9 mouse cellular contexts compared by ENCODE assay signal in genomic region chr9:31151050-31151449, GRCm38 (mm10). TPM values are rescaled to one million over a fixed set of nuclear protein-coding genes. Genes with fewer than 3 reads are reported as not detected.
DNase-seq lines count a peak whose midpoint lies in the region; ATAC-seq lines count a peak whose summit lies in the region.
"Had no signal": no experiment of that assay in that cellular context is flagged by ENCODE, and none has a peak within 500 bp of the region (broad histone marks: within the 10 kb centered on the region; RNA-seq: fewer than 3 reads in every experiment).

No protein-coding gene starts in this region.

- H3K36me3 ChIP-seq in midbrain, embryonic 11.5 days (ENCODE audit: control insufficient read depth, insufficient read depth, low read length), result peaks cover 10% of the 10 kb centered on the region
- H3K36me3 ChIP-seq in midbrain, embryonic 16.5 days (ENCODE audit: control insufficient read depth, insufficient read depth, low read length), result peaks cover 20% of the 10 kb centered on the region

- H3K9ac ChIP-seq in midbrain, embryonic 11.5 days (ENCODE audit: low read length), result no peak overlapping the region
- no peak overlapping the region for H3K9ac ChIP-seq in midbrain, embryonic 16.5 days (ENCODE audit: low read depth, low read length)

- H3K27me3 ChIP-seq in midbrain, embryonic 11.5 days (ENCODE audit: control insufficient read depth, insufficient read depth, low read length), result no peaks in the 10 kb centered on the region
- no peaks in the 10 kb centered on the region for H3K27me3 ChIP-seq in midbrain, embryonic 16.5 days (ENCODE audit: control insufficient read depth, insufficient read depth, low read depth, low read length)

- peak; percentile 25 to 48 for DNase-seq in cerebellum, postnatal 14 days
- no peak for DNase-seq in cerebellum, adult 18-20 months
- peak; percentile 96 for DNase-seq in midbrain, embryonic 11.5 days (ENCODE audit: low spot score, missing footprints)
- peak; percentile 37 for DNase-seq in skeletal muscle tissue, adult 2 months (ENCODE audit: low read depth, low spot score)
- no peak for DNase-seq in layer of hippocampus, postnatal 36 days
- DNase-seq in cerebellum, adult 11 months, result no peak

- no peaks in the 10 kb centered on the region for H3K9me3 ChIP-seq in midbrain, embryonic 11.5 days (ENCODE audit: control insufficient read depth, low read length)
- H3K9me3 ChIP-seq in midbrain, embryonic 16.5 days (replicated peaks; ENCODE audit: control insufficient read depth, low read length, poor library complexity, severe bottlenecking), result no peaks in the 10 kb centered on the region

- no peaks in the 10 kb centered on the region for H3K4me1 ChIP-seq in midbrain, embryonic 11.5 days (ENCODE audit: control insufficient read depth, insufficient read depth, low read length)
- H3K4me1 ChIP-seq in midbrain, embryonic 16.5 days (ENCODE audit: control insufficient read depth, insufficient read depth, low read length), result no peaks in the 10 kb centered on the region

- ATAC-seq in midbrain, embryonic 11.5 days (ENCODE audit: low FRiP score), result no peak; the same call in 1 of the 2 replicates
- ATAC-seq in midbrain, embryonic 16.5 days, result no peak
- peak; percentile 77 for ATAC-seq in granulocyte monocyte progenitor cell, adult 5-6 weeks (replicated peaks; ENCODE audit: poor library complexity, severe bottlenecking)

- H3K4me2 ChIP-seq in midbrain, embryonic 11.5 days, result no peak overlapping the region
- no peak overlapping the region for H3K4me2 ChIP-seq in midbrain, embryonic 16.5 days (ENCODE audit: low read length)

- WGBS in midbrain, embryonic 11.5 days, result 81% methylated on average over 2 of the region's 2 CpGs
- 77% methylated on average over 2 of the region's 2 CpGs for WGBS in midbrain, embryonic 16.5 days

- no peak overlapping the region for H3K27ac ChIP-seq in midbrain, embryonic 11.5 days (ENCODE audit: low read depth, low read length)
- no peak overlapping the region for H3K27ac ChIP-seq in midbrain, embryonic 16.5 days (ENCODE audit: low read length)

- no peak overlapping the region for H3K4me3 ChIP-seq in midbrain, embryonic 11.5 days (ENCODE audit: low read depth, low read length)
- no peak overlapping the region for H3K4me3 ChIP-seq in midbrain, embryonic 16.5 days (ENCODE audit: low read depth, low read length)

RNA-seq across cellular contexts. Expression of gene St14, which starts 19.4 kb away (rescaled TPM):
- polyA plus RNA-seq in midbrain, embryonic 11.5 days (2014; fragmentation: Nextera tagmentation; extraction: Ambion mirVana), result 0.54 and 0.60 TPM in 2 replicates
- polyA plus RNA-seq in midbrain, embryonic 16.5 days (2015; fragmentation: Nextera tagmentation; extraction: Ambion mirVana), result 0.96 and 1.3 TPM in 2 replicates
- 6.2 and 7.1 TPM in 2 replicates for total RNA-seq in granulocyte monocyte progenitor cell, adult 5-6 weeks (2014; fragmentation: Nextera tagmentation)
- 7.7 and 16.5 TPM in 2 replicates for total RNA-seq in granulocyte monocyte progenitor cell, adult 5-6 weeks (2017)
- total RNA-seq in layer of hippocampus, postnatal 36 days (2021), result under 1 TPM; 0.43 to 0.60 TPM
- total RNA-seq: gastrocnemius, adult 8-10 months had no signal

Comparison
In these comparisons a context has a peak if more than half of its experiments do, and no peak if none do; other contexts are left out.
1. DNase-seq: peak in cerebellum, postnatal 14 days (2 of 2), midbrain, embryonic 11.5 days (single experiment) and skeletal muscle tissue, adult 2 months (single experiment); none in cerebellum, adult 18-20 months (0 of 2), layer of hippocampus, postnatal 36 days (0 of 2) and cerebellum, adult 11 months (single experiment).
2. RNA of gene St14, which starts 19.4 kb away (total RNA-seq): 6.2 to 16.5 TPM in granulocyte monocyte progenitor cell, adult 5-6 weeks; 0.43 to 0.60 TPM in layer of hippocampus, postnatal 36 days; every median in the first group is over 4 times any median in the second.